Mouse (Mus musculus) heart, postnatal 0 days (tissue): ENCODE measurements around the gene Kcnj11.

Source experiments
- CTCF ChIP-seq: IDR thresholded peaks from 2 replicates; pipeline ENCODE4 v1.5.1; 2016; ENCODE audit warnings: antibody characterized with exemption, control low read depth, low read depth
- EP300 ChIP-seq: IDR thresholded peaks from 2 replicates; pipeline ENCODE4 v1.6.1; 2016; ENCODE audit warnings: antibody characterized with exemption, low read depth

DNA sequence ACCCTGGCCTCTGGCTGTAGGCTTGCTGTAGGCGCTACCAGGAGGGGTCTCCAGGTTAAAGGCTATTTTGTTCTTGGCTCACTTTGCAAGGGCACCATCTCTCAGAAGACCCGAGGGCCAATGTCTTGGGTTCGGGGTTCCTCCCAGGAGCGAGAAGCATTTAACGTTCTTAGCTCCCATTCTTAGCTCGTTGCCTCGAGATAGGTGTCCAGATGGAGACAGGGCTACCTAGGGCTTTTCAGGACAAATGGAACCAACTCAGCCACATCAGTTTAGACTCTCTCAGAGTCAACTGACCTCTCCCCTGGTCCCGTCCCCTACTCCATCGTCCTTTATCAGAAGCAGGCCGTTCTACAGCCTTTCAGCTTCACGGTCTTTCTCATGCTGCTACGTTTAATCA is 31.7 kb upstream of the Kcnj11 start:
- no peak for TF ChIP-seq CTCF
- TF ChIP-seq EP300: no peak
